Mouse (Mus musculus) layer of hippocampus, postnatal 36 days (tissue): ENCODE results near the gene Gaa. TPM values are rescaled to one million over a fixed set of nuclear protein-coding genes. Genes with fewer than 3 reads are reported as not detected.
A peak's percentile ranks its signal among the peaks of the same experiment; 100 is the strongest.
"Not testable (repeated sequence)": the region's sequence is repeated elsewhere in the genome, so short reads cannot be mapped to it uniquely, and the experiment has no call there.

Experiments used
- DNase-seq, 2 experiments: peaks; one replicate each; pipeline ENCODE4 v3.0.0; 2022
- total RNA-seq, 2 experiments: library from RNA; stranded (reverse); gene quantifications; 2 replicates each; pipeline ENCODE4 v1.2.3; 2021

The Gaa gene
- total RNA-seq, 2 experiments from 2014 or later, result 294 to 299 TPM

DNA sequence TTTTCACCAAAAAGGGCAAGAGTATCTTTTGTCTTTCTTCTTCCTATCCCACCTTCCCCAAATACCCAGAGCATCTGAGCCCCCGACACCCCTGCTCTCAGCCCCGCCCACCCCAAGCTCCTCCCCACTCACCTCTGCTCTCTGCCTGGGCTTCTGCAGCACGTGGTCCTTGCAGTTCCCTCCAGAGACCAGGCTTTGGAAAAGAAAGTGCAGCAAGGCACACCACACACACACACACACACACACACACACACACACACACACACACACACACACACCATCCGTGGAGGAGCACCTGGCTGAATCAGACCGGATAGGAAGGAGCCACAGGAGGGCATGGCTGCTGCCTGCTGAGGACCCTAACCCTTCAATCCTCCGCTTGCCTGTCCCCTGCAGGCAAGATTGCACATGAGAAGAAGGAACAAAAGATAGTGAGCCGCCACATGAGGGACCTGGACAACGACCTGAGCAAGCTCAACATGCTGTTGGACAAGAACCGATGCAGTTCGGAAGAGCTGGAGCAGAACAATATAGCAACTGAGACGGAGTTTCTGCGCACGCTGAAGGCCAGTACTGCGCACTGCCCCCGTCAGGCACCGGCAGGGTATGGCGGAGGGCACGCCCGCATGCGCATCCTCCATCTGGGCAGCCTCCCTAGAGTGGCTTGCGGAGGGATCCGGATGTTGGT is 14.7 kb upstream of the Gaa start:
- DNase-seq, result peak; percentile 32 to 35

DNA sequence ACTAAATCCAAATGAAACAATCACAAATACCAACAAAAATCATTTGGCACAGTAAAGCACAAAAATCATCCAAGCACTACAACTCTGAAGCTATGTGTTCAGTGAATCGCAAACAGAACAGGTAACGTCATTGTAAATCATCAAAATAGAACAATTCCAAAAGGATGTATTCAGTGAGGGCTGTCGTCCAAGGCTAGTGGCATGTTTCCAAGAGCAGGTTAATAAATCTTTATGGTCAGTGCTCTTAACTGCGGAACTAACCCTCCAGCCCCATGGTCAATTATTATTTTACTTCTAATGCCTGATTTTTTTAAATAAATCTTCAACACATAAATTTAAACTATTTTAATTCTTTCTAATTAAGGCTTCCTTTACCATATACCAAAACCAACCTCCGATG is 11.1 kb upstream of the Gaa start:
- not testable (repeated sequence) for DNase-seq

DNA sequence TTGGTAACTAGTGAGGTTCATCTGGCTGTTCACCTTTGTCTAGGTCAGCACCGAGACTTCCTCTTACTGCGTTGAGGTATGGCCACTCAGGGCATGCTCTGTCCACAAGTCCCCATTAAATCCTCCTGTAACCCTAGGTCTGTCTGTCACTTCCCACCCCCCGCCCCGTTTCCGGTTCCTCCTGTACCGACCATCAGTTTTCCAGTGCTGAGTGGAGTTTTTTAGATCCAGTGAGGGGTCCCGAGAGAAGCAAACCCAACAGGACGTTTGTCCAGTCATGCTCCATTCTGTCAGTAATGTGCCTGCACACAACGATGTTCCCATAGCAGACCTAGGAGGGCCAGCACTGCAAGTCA is 9.5 kb upstream of the Gaa start:
- no peak for DNase-seq

DNA sequence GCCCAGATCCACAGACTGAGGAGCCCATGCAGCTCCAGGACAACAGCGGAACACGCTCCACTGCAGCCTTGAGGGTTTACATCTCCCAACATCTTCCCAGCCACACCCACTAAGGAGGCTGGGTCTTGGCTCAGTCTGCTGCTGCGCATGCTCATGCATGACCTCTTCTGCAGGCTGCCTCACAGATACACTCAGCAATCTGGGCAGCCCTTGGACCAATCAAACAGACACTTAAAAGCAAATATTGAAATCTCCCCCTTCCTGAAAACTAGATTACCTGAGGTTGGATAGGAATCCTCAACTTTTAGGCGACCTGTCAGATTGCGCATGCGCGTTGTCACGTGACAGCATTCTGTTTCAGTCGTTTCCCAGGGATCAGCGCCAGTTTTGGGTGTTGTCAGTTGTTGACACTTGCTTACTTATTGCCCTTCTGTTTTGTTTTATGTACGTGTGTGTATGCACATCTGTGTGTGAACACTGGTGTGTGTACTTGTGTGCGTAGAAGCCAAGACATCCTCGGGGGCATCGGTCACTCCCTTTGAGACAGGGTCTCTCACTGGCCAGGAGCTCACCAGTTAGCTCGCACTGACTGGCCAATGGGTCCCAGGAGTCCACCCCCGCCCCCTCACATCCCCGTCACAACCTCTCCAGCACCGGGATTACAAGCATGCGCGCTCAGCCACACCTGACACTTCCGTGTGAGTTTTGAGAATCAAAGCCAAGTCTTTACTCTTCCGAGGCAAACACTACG is 8.9 kb upstream of the Gaa start:
- peak; percentile 56 to 68 for DNase-seq

DNA sequence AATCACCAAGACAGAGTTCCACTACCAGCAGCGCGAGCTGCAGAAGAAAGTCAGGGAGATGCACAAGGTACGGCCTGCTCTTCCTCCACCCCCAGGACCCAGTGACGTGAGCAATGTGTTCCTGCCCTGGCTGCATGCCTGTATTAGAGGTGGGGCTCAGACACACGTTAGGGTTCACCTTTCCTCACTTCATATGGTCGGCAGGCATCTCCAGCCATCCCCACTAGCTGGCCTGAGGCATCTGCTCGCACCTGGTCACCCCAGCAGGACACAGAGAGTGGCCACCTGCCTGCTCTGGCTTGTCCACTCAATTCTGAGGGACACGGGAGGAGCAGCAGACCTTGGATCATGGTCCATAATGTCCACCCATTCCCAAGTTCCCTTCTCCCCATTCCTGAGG is 7.7 kb upstream of the Gaa start:
- no peak for DNase-seq

DNA sequence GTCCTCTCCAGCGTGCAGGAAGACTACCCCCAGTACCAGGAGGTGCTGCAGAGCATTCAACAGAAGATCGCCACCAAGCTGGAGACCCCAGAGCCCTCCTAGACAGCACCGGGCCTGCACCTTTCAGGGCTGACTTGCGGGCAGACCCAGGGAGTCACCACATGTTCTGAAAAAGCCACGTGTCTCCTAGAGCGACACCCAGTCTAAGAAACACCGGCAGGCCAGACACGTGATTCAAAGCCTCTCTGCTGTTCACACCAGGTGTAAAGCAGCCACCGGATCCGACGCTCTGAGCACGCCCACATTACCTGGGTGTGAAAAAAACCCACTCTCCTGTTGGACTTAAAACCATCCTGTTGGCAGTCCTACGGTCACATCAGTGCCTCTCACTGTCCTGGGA is 3.3 kb upstream of the Gaa start:
- DNase-seq, result no peak

DNA sequence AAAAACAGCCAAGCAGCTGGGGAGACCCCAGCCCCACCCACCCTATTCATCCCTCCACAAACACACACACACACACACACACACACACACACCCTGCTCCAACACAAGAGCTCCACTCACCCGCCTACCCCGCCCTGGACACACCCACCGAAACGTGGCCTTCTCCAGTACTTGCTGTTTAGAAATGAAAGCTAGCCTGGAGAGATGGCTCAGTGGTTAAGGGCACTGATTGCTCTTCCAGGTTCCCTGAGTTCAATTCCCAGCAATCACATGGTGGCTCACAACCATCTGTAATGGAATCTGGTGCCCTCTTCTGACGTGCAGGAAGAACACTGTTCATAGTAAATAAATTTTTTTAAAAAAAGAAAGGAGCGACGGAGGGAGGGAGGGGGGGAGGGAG is 1.9 kb upstream of the Gaa start:
- no peak for DNase-seq

DNA sequence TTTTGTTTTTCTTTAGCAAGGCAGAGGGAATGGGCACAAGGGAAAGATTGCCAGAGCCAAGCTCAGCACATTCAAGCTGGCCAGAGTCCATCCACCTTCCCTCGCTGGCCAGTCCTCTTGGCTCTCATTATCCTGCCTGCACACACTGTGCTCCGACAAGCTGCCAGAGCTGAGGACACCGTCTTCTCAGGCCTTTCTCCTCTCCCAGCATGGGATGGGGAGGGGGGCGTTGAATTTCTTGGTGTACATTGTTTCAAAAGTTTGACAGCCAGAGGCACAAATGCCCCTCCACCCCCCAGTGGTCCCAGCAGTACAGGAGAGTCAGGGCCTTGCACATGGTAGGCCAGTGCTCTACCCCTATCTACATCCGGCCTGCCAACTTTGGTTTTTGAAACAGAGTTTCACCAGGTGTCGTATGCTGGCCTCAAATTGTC is 429 bp upstream of the Gaa start:
- DNase-seq, result peak; percentile 38 to 46

DNA sequence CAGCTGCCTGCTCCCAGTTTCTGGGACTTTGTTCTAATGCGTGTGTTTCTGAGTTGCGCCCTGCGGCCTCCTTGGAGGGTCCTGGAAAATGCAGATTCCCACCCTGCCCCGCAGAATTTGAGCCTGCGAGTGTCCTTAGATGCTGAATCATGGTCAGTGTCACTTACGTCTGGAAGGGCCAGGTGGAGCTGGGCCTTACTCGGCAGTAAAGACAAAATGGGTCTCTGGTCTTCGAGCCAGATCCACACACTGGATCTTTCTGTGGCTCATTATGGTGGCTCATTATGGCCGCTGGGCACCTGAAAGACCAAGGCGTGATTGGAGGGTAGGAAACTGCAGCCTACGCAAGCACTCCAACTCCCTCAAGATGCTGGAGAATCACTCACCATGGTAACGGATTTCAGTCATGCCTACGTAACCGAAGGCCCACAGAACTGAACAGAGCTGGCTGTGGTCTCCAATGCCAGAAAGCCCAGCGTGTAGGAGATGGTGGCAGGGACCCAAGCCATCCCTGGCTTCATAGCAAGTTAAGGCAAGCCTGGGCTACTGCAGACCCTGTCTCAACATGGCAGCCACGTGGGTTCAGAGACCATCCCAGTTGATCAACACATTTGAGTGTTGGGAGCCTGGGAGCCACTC is 989 bp downstream of the Gaa start:
- DNase-seq, result peak; percentile 60 to 61

DNA sequence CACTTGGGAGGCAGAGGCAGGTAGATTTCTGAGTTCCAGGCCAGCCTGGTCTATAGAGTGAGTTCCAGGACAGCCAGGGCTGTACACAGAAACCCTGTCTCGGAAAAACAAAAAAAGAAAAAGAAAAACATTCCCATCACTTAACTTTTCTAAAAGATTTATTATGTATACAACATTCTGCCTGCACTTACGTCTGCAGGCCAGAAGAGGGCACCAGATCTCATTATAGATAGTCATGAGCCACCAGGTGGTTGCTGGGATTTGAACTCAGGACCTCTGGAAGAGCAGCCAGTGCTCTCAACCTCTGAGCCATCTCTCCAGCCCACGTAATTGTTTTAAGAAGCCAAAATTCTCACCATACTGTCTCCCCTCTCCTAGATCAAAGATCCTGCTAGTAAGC is 4.8 kb downstream of the Gaa start:
- not testable (repeated sequence) for DNase-seq

DNA sequence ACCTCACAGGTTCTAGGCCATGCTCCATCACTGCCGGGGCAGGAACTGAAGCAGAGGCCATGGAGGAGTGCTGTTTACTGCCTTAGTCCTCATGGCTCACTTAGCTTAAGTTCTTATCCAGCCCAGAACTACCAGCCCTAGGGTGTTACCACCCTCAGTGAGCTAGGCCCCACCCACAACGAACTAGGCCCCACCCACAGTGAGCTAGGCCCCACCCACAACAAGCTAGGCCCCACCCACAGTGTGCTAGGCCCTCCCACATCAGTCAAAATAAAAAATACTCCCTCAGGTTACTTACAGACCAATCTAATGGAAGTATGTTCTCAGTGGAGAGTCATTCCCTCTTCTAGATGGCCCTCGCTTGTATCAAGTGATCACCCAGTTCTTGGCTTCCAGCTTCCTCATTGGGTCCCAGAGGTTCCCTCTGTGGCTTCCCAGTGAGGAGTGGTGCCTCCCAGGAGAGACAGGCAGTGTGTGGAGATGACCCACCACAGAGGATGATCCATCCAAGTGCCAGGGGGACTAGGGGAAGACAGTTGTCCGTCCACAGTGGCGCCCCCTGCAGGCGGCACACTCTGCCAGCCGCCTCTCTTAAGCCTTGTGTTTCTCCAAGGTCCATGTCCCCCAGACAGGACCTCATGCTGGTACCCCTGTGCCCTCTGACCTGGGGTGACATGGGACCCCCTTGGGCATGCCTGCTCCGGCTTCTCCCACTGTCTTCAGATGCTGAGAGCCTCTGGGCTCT is 5.7 kb downstream of the Gaa start:
- no peak for DNase-seq

DNA sequence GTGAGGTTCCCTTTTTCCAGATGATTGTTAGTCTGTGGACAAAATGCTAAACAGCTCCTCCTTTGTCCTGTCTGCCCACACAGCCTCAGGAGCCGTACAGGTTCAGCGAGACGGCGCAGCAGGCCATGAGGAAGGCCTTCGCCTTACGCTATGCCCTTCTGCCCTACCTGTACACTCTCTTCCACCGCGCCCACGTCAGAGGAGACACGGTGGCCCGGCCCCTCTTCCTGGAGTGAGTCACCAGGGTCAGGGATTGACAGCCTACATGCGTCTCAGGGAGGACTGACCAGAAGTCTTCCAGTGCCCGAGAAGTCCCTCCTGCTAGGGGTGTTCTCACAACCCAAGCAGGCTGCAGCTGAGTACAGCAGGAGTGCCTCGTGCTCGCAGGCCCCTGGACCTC is 13.3 kb downstream of the Gaa start:
- DNase-seq, result no peak

DNA sequence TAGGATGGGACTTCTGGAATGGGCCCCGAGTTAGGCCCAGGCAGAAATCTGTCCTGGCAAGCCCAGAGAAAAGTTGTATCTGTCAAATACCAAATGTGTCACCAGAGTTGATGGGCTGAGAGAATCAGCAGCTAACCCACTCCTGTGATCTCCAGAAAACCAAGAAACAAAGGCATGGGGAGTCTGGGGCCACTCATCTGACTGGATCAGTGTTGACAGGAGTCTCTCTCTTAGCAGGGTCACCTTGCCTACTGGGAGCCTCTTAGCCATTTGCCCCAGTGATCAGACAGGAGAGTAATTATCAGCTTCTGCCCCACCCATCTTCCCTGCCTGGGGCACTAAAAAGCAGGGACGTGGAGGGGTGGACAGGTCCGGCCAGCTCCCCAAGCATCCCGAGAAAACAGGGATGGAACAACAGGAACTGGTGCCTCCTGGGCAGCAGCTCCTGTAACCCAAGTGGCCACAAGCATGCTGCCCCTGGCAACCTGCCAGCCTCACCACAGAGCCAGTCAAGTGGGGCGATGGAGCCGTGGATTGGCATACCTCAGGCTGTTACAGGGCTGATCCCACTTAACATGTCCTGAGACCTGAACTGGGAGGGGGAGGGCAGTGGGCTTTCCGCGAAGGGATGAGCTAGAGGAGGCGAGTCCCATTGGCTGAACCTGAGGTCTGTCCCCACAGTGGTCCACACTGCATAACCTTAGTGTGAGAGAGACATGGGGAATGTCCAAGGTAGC is 18.3 kb downstream of the Gaa start:
- no peak for DNase-seq

DNA sequence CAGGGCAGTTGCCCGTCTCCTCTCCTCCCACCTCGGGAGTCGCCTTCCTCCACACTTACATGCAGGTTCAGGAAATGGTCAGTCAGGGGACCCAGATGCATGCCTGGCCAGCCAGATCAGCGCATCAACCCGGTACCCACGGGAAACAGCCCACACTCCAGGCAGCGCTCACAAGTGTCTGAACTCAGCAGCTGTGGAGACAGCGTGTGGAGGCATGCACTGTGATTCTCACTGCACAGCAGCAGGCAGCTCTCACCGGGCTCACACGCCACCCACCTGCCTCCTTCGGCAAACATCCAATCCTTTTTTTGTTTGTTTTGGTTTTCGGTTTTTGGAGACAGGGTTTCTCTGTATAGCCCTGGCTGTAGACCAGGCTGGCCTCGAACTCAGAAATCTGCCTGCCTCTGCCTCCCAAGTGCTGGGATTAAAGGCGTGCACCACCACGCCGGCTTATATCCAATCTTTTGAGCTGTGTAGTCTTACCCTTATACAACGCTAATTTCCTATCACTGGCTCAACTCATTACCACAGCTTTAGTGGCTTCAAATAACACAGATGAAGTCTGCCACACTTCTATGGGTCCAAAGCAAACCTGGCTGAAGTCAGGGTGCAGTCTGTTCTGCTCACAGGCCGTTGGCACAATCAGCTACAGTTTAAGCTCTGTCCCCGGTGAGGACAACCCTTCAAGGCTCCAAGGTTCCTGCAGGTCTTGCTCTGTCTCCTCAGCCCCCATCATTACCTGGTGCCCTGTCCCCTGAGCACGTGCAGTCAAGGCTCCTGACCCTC is 19.7 kb downstream of the Gaa start:
- no peak for DNase-seq

DNA sequence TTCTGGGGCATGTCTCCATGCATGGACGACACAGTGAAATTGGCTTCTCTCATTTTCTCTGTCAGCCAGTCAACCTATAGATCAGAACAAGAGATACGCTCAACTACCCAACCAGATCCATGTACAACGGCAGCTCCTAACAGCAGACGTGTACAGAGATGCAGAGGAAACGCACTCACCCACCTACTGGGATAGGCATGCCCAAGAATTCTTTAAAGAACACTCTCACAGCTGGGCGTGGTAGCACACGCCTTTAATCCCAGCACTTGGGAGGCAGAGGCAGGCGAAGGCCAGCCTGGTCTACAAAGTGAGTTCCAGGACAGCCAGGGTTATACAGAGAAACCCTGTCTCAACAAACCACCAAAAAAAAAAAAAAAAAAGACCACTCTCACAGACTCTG is 25.2 kb downstream of the Gaa start:
- not testable (repeated sequence) for DNase-seq

DNA sequence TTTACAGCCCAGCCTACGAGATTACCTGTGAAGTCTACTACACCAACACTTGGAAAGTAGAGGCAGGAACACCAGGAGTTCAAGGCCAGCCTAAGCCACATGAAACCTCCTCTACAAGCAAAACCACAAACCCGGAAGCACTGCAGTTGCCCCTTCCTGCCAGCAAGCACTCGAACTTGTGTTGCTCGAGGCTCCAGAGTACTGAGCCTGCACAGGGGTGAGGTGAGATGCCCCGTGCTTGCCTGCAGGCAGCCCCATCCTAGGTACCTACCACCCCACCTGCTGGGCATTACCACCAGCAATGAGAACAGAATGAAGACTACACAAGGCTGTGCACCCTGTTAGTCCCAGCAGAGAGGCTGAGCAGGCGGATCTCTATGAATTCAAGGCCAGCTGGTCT is 30.3 kb downstream of the Gaa start:
- DNase-seq, result no peak

DNA sequence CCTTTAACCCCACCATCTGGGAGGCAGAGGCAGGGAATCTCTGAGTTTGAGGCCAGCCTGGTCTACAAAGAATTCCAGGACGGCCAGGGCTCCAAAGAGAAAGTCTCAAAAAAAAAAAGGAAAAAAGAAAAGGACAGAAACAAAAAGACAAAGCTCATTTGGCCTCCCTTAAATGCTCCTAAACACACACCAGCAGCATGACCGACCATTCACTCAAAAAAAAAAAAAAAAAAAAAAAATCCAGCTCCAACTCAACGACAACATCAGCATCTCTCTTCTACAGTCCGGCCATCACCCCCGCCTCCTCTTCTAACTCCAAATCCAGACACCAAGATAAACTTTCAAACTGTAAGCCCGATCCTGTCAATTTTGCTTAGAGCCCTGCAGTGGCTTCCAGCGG is 31.2 kb downstream of the Gaa start:
- no peak for DNase-seq

DNA sequence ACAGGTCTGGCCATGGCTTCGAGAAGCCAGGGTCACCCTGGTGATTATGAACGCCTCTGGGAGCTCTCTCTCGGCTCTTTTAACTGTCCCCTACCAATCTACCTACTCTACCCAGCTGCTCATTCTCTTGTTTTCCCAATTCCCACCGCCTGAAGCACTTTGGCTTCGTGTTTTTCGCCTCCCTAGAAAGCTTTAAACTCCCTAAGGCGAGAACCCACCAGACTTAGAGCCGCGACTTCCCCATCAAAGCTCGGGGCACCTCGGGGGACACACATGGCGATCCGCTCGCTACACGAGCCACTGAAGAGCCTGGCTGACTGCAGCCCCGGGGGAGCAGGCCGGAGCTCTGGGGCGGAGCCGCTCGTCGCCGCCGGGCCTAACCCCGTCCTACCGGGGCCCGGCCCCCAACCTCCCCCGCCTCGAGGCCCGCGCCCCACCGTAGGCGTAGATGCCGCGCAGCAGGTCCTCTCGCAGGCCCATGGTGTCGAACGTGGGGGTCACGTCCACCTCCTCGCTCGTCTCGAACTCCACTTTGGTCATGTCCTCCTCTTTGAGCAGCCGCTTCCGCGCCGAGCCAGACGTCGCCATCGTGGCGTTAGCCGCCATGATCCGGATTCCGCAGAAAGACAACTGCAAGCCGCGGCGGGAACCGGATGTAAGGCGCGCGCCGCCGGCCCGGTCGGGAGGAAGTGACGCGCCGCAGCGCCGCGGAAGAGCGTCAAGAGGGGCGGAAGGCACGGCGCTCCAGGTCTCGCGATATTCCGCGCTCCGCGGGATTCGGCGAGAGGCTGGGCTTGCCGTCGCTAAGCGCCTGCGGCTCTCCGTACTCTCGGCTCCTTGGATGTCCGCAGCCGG is 31.9 kb downstream of the Gaa start, which contains the start of gene Eif4a3:
TSS of gene Eif4a3 (minus strand) at position 699 of the 855 bp plus-strand sequence.
- peak; percentile 92 to 93 for DNase-seq

DNA sequence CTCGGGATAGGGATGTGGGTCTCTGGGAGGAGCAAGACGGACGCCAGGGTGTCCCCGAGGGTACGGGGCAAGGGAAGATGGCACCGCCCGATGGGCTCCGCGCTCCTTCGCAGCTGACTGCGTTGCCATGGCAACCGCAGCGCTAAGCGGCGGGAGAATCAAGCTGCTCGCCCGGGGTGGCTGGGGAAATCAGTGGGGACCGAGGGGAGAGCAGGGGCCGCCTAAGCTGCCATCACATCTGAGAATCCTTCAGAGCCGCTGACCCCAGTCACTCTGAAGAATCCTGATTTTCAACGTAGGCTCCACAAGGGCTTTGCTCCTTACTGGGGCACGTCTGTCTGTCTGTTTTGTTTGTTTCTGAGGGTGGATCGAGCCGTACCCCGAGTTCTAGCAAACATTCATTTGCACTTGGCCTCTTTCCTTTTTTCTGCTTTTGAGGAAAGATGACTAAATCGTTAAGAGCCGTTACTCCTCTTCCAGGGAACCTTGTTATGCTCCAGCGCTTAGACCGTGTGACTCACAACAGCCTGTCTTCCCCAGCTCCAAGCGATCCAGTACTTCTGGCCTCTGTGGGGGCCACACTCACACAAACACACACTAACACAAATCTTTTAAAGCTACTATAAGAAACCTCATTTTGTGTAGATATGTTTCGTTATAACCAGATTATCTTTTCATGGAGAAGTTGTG is 32.7 kb downstream of the Gaa start:
- DNase-seq, result no peak

DNA sequence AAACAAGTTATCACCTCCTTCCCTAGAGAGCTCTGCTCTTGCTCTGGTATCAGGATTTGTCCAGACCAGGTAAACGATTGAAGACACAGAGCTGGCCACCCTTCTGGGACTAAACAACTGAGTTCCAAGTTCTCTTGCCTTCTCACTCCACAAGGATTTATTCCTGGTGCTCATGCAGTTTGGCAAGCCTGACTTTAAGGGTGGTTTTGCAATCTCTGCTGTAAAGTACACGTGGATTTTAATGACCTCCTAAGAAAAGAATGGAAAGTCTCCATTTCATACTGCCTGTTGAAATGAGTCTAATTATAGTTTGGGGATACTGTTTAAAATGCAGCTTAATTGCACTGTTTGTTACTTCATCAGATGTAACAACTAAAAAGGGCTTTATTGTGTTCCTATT is 33.3 kb downstream of the Gaa start:
- DNase-seq, result no peak
